Mouse (Mus musculus) cerebellum, postnatal 25 days (tissue): ENCODE data around the gene Ppp6r3.
"Not testable (repeated sequence)": the region's sequence is repeated elsewhere in the genome, so short reads cannot be mapped to it uniquely, and the experiment has no call there.

ENCODE experiments used
- DNase-seq, 2 experiments: peaks; one replicate each; pipeline ENCODE4 v3.0.0; 2021; ENCODE audit warnings: mixed read lengths in 2 of 2

Ppp6r3 gene

DNA sequence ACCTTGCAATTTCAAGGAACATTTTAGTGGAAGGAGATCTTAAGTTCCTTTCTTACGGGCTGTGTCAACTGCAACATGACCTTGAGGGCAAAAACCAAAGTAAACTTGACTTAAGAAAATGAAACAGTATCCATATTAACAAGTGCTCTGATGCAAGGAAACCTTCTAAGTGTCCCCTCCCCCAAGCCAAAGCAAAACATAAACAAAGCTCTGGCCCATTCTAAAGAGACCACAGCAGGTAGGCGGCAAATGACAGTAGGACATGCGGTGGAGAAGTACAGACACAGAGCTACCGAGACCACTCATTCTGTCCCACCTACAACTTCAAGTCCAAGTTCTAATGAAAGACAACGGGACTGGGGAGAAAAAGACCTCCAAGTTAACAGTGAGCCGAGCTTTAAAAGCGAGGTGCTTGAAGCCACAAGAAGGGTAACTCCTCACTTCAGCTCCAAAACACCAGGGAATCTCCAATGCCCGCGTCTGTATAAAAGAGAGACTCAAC lies 905 bp downstream of the Ppp6r3 start:
- DNase-seq: no peak

GRCm38 (mm10) chr19:3564309-3564708 lies 11.2 kb downstream of the Ppp6r3 start:
- peak in 1 of 2 experiments; percentile 34 for DNase-seq

GRCm38 (mm10) chr19:3562752-3563151 lies 12.8 kb downstream of the Ppp6r3 start:
- DNase-seq: no peak

DNA sequence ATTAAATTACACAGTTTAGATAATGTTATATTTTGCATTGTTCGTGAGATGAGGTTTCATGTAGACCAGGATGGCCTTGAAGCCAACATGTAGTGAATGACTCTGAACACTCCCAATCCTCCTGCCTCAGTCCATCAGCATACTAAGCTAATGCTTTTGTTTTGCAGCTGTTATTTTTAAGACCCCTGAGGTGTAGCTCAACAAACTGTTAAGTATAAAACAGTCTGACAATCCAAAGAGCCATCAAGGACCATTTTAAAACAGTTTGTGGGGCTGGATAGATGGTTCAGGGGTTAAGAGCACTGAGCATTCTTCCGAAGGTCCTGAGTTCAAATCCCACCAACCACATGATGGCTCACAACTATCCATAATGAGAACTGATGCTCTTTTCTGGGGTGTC lies 13.3 kb downstream of the Ppp6r3 start:
- DNase-seq: no peak

DNA sequence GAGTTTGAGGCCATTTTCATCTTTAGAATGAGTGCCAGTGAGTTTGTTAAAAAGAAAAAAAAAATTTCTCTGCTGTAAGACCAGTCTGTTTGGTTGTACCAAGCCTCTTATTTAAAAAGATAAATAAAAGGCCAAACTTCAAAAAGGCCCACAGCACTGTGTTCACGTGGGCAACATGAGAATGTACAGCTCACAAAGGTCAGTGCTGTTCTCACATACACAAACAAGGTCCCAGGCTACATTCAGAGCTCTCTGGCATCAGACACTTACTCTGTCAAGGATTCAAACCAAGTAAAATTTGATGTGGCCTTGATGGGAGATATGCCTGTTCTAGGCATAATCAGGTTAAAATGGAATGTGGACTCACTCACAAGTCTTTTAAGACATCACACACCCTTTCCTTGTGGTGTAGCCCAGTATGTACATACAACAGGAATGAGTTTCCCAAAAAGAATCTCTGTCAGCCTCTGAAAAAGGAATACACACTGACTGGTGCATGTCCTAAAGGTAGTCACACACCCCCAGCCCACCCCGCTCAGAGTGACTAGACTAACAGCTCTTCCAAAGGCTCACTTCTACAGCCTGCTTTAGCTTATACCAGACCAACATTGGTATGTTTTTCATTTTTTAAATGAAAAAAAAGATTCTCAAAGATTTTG lies 19.3 kb downstream of the Ppp6r3 start:
- no peak for DNase-seq

- DNase-seq: no peak
These were observed 20.8 kb downstream of the Ppp6r3 start for GRCm38 (mm10) chr19:3554785-3555184.

DNA sequence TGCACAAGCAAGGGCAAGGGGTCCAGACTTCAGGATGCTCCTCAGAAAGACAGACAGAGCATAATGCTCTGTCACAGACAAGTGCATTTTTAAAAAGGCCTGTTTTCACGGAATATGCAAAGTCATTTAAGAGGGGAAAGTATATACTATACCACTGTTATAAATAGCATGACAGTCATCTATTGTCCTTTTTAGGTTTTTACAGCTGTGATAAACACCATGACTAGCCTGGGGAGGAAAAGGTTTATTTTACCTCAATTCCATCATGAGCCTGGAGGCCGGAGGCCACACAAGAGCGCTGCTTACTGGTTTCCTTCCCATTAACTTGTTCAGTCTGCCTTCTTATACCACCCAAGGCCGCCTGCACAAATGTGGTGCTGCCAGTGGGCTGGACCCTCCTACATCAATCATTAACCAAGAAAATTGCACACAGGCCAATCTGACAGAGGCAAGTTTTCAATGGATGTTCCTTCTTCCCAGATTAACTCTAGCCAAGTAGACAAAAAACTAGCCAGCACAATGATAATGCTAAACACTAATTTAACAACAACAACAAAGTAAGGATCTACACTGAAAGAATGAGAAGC lies 23.9 kb downstream of the Ppp6r3 start:
- no peak for DNase-seq

- no peak for DNase-seq
These were observed 25.4 kb downstream of the Ppp6r3 start for GRCm38 (mm10) chr19:3550101-3550500.

GRCm38 (mm10) chr19:3549263-3549662 lies 26.3 kb downstream of the Ppp6r3 start:
- no peak for DNase-seq

- DNase-seq: no peak
These were observed 27.2 kb downstream of the Ppp6r3 start for GRCm38 (mm10) chr19:3548311-3548710.

GRCm38 (mm10) chr19:3544995-3545394 lies 30.6 kb downstream of the Ppp6r3 start:
- no peak for DNase-seq

- DNase-seq: no peak
These were observed 33.0 kb downstream of the Ppp6r3 start for GRCm38 (mm10) chr19:3542591-3542990.

GRCm38 (mm10) chr19:3540997-3541396 lies 34.6 kb downstream of the Ppp6r3 start:
- DNase-seq: no peak

DNA sequence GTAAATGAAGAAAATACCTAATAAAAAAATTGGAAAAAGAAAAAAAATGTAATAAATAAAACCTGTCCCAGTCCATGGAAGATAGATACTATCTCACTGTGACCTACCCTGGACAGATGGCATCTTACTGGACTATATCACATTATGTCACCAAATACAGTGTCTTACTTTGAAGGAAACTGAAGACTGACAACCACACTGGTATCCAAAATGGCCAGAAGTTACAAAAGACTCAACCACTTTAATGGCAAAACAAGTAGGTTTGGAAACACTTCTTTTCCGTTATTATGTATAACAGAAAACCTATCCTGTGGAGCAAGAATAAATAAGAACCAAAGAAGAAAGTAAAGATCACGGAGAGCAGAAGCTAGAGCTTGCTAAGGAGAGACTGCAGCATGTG lies 35.3 kb downstream of the Ppp6r3 start:
- DNase-seq: no peak

DNA sequence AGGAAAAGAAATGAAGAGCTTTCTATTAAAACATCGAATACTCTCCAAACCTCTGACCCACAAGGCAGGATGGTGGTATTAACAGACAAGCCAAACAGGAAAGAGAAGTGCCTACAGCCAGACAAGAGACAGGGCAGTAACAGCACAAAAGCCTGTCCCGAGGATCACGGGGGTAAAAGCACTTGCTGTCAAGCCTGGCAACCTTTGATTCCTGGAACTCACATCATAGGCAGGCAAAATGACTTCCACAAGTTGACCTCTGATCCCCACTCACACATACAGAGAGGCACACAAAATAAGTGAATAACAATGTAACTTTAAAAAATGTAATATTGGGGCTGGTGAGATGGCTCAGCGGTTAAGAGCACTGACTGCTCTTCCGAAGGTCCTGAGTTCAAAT lies 36.1 kb downstream of the Ppp6r3 start:
- DNase-seq: no peak

- DNase-seq: no peak
These were observed 37.9 kb downstream of the Ppp6r3 start for GRCm38 (mm10) chr19:3537658-3538057.

DNA sequence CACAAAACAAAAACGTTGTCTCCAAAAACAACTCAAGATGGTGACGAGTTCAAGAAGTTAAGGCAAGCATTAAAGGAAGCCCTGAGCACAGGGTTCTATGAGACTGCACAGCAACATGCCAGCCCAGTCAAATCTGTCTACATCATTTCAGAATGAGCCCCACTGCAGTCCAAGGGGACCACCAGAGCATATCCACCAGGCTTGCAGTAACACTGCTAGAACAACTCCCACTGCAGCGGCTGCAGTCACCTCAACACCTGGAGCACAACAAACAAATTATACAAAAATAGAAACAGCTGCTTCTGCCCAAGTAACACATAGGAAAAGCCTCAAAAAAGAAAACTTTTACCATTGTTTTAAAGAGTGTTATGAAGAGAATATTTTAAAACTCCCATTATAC lies 40.6 kb downstream of the Ppp6r3 start:
- DNase-seq: no peak

DNA sequence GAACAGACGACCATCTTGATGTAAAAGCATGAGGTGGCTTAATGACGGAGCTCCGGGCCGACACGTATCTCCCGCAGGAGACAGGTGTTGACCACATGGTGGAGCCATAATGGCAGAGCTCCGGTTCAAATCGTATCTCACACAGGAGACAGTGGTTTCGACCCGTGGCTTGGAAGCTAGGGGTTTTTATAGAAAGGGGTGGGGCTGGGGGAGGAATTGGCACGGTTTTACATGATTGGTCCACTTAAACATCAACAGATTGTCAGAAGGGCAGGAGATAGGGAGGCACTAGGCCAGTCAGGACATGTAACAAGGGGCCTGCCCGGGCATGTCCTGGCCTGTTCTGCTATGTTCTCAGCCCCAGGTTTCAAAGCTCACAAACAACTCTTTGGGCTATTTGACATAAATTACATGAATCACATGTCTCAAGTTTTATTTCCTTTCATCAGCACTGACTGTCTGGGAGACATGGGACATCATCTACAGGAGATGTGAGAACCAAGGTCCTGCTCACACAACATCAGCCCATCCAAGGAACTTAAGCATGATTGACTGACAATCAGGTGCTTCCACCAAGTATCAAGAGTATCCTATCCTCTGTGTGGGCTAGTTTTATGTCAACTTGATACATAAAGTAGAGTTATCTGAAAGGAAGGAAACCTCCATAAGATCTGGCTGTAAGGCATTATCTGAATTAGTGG lies 42.1 kb downstream of the Ppp6r3 start:
- DNase-seq: not testable (repeated sequence)

- no peak for DNase-seq
These were observed 42.8 kb downstream of the Ppp6r3 start for GRCm38 (mm10) chr19:3532717-3533260.

DNA sequence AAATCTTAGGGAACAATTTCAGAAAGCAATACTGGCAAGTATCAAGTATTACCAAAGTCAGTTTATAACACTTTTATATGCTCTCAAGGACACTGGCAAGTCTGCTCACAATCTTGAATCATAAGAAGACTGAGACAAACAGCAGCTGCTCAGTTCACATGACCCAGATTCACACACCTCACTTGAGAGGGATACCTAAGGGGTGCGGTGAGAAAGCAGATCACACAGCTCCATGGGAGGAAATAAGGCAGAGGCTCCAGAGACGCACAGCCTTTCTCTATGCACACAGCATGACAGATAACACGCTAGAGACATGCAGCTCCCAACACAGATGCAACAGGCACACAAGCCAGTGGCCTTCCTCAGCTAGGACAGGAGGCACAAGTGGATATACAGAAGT lies 45.8 kb downstream of the Ppp6r3 start:
- no peak for DNase-seq

- no peak for DNase-seq
These were observed 46.9 kb downstream of the Ppp6r3 start for GRCm38 (mm10) chr19:3528646-3529045.

GRCm38 (mm10) chr19:3527531-3527930 lies 48.0 kb downstream of the Ppp6r3 start:
- DNase-seq: no peak

DNA sequence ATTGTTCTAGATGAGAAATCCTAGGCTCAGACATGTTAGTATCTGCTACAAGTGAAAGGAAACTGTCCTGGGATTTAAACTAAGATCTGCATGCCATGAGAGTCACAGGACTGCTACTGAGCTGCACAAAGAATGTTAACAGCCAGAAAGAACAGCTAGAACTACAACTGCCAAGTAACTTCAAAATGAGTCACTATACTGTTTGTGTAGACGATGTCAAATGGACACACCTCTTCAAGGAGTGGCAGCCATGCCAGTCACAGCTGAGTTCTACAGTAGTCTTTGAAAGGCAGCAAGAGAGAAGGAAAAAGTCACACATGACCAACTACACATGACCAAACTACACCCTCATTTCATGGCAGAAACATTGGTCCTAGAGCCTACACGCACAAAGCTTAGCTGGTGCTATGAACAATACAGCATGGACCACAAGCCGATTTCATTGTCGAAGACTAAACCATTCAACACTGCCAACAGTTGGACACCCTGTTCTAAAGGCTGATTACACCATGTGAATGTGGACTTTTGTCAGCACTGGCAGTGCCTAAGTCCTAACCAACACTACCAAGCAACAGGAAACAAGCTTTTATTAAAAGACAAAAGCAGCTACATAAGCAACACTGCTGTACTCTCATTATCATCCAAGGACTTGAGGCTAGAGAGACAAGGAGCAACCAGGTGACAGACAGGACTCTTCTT lies 55.9 kb downstream of the Ppp6r3 start:
- DNase-seq: no peak
